ENCODE assay signal across 7 mouse cellular contexts in the genomic region with DNA sequence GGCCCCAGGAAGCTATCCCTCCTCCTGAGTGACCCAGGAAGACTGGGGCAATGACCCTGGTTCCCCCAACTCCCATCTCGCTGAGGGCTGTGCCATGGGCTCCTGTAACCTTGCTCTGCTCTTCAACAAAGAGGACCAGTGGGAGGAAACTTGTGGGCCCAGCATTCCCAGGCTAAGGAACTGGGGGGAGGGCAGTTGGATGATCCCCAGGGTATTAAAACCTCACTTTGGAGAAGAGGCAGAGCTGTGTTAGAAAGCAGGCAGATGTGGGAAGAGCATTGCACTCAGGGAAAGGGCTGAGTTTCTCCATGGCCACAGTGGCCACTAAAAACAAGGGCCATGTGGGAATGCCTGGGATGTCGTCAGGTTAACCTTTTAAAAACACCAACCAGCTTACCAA.
DNase-seq lines count a peak whose midpoint lies in the region; ATAC-seq and TF ChIP-seq lines count a peak whose summit lies in the region.

No protein-coding gene starts in this region.

- H3K36me3 ChIP-seq in forebrain, embryonic 16.5 days (ENCODE audit: control insufficient read depth, insufficient read depth), result no peaks in the 10 kb centered on the region
- H3K36me3 ChIP-seq in limb, embryonic 14.5 days (ENCODE audit: control insufficient read depth, insufficient read depth, low read length), result peaks cover 69% of the 10 kb centered on the region
- H3K36me3 ChIP-seq in stomach, embryonic 16.5 days (ENCODE audit: control insufficient read depth, insufficient read depth, low read length), result 0 out of 2 replicates have a peak, but pooled peaks cover 5% of the 10 kb centered on the region

- intact Hi-C loops in left cerebral cortex, postnatal 14 days (cut with DNase I), result no loop called here

- no peak overlapping the region for H3K4me2 ChIP-seq in forebrain, embryonic 16.5 days (ENCODE audit: low read length)
- H3K4me2 ChIP-seq in limb, embryonic 14.5 days (replicated peaks; ENCODE audit: low read depth, low read length, severe bottlenecking), result no peak overlapping the region
- H3K4me2 ChIP-seq in stomach, embryonic 16.5 days (ENCODE audit: low read depth, low read length), result no peak overlapping the region

- no peaks in the 10 kb centered on the region for H3K27me3 ChIP-seq in forebrain, embryonic 16.5 days (replicated peaks; ENCODE audit: control insufficient read depth, insufficient read depth, low read length)
- H3K27me3 ChIP-seq in limb, embryonic 14.5 days (ENCODE audit: control insufficient read depth, insufficient read depth, low read length), result no peaks in the 10 kb centered on the region
- H3K27me3 ChIP-seq in stomach, embryonic 16.5 days (ENCODE audit: control insufficient read depth, insufficient read depth, low read length), result no peaks in the 10 kb centered on the region

- no peak for ATAC-seq in forebrain, embryonic 16.5 days
- ATAC-seq in limb, embryonic 14.5 days (ENCODE audit: low FRiP score, low read depth), result no peak
- no peak for ATAC-seq in stomach, embryonic 16.5 days (ENCODE audit: insufficient read depth, low FRiP score)

- no peak for TF ChIP-seq POLR2A in limb, embryonic 14.5 days (IDR thresholded peaks at IDR 0.05; ENCODE audit: borderline replicate concordance, extremely low read depth, insufficient read depth, insufficient read length)

- peak overlapping the region; percentile 44 for H3K9ac ChIP-seq in forebrain, embryonic 16.5 days (replicated peaks; ENCODE audit: low read depth, low read length)
- H3K9ac ChIP-seq in limb, embryonic 14.5 days (ENCODE audit: low read depth, low read length, severe bottlenecking), result no peak overlapping the region
- peak overlapping the region; percentile 58 for H3K9ac ChIP-seq in stomach, embryonic 16.5 days (ENCODE audit: low read length)

- no peak overlapping the region for H3K4me3 ChIP-seq in forebrain, embryonic 16.5 days (replicated peaks; ENCODE audit: low read length)
- H3K4me3 ChIP-seq in limb, embryonic 14.5 days (replicated peaks; ENCODE audit: low read length), result no peak overlapping the region
- H3K4me3 ChIP-seq in stomach, embryonic 16.5 days (replicated peaks; ENCODE audit: low read length), result no peak overlapping the region

- WGBS in forebrain, embryonic 16.5 days, result 38% methylated on average over 2 of the region's 2 CpGs
- 34% methylated on average over 2 of the region's 2 CpGs for WGBS in limb, embryonic 14.5 days
- 52% methylated on average over 2 of the region's 2 CpGs for WGBS in stomach, embryonic 16.5 days

- peak overlapping the region; percentile 98 for H3K27ac ChIP-seq in forebrain, embryonic 16.5 days (ENCODE audit: low read length)
- H3K27ac ChIP-seq in limb, embryonic 14.5 days (replicated peaks; ENCODE audit: low read depth, low read length), result peak overlapping the region; percentile 61
- H3K27ac ChIP-seq in stomach, embryonic 16.5 days (ENCODE audit: low read length), result peak overlapping the region; percentile 84

- peak; percentile 39 for DNase-seq in lung, postnatal 10 days
- no peak for DNase-seq in lung, postnatal 36 days
- DNase-seq in limb, embryonic 14.5 days (ENCODE audit: low spot score), result no peak
- DNase-seq in left cerebral cortex, postnatal 14 days (ENCODE audit: low spot score in 2 of 2), result no peak
- DNase-seq in spleen, postnatal 4 days (ENCODE audit: low spot score in 2 of 2), result no peak

- no peaks in the 10 kb centered on the region for H3K9me3 ChIP-seq in forebrain, embryonic 16.5 days (ENCODE audit: control insufficient read depth, low read length)
- no peaks in the 10 kb centered on the region for H3K9me3 ChIP-seq in limb, embryonic 14.5 days (ENCODE audit: control insufficient read depth, low read length)
- no peaks in the 10 kb centered on the region for H3K9me3 ChIP-seq in stomach, embryonic 16.5 days (replicated peaks; ENCODE audit: control insufficient read depth, low read length)

- H3K4me1 ChIP-seq in forebrain, embryonic 16.5 days (replicated peaks; ENCODE audit: control insufficient read depth, insufficient read depth, low read length), result peaks cover 66% of the 10 kb centered on the region
- H3K4me1 ChIP-seq in limb, embryonic 14.5 days (ENCODE audit: control insufficient read depth, insufficient read depth, low read length), result peaks cover 53% of the 10 kb centered on the region
- peaks cover 58% of the 10 kb centered on the region for H3K4me1 ChIP-seq in stomach, embryonic 16.5 days (ENCODE audit: control insufficient read depth, insufficient read depth, low read length)
